10 mouse cellular contexts compared by ENCODE assay signal in the genomic region with DNA sequence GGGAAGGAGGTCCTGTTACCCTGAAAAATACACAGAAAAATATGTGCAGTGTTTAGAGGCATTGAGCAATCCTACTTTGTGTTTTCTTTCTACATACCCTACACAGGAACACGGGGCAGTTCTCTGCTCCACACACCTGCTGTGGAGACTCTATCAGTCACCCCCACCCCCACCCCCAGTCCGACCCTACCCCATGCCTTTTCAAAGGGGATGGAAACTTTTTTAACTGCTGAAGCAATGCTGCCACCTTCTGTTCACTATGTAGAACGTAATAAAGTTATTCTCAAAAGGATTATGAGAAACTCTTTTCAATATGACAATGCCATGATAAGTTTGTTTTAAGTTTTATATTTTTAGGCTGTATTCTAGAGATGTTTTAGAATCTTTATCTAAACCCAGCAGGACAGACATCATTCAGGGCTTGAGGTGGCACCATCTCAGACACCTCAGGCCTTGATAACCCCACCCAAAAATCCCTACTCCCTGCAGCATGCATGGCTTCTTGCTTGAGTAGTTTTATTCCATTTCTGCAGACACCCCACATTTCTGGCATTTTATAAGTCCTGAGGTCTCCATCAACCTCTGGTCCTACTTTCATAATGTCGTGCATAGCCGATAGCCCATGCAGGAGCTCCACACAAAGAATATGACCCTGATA. TPM values are rescaled to one million over a fixed set of nuclear protein-coding genes. Genes with fewer than 3 reads are reported as not detected.
DNase-seq lines count a peak whose midpoint lies in the region; ATAC-seq and TF ChIP-seq lines count a peak whose summit lies in the region.
"Had no signal": no experiment of that assay in that cellular context is flagged by ENCODE, and none has a peak within 500 bp of the region (broad histone marks: within the 10 kb centered on the region; RNA-seq: fewer than 3 reads in every experiment).

No protein-coding gene starts in this region.

- H3K4me2 ChIP-seq in liver, embryonic 12.5 days: no peak overlapping the region
- no peak overlapping the region for H3K4me2 ChIP-seq in forebrain, embryonic 15.5 days (replicated peaks)
- H3K4me2 ChIP-seq in neural tube, embryonic 13.5 days: no peak overlapping the region

- no peaks in the 10 kb centered on the region for H3K4me1 ChIP-seq in liver, adult 2 months (ENCODE audit: control insufficient read depth, insufficient read depth, low read length)
- H3K4me1 ChIP-seq in liver, embryonic 12.5 days: peaks cover 23% of the 10 kb centered on the region
- H3K4me1 ChIP-seq in forebrain, embryonic 15.5 days: no peaks in the 10 kb centered on the region
- no peaks in the 10 kb centered on the region for H3K4me1 ChIP-seq in neural tube, embryonic 13.5 days (replicated peaks)

- H3K9me3 ChIP-seq in liver, embryonic 12.5 days (replicated peaks): no peaks in the 10 kb centered on the region
- H3K9me3 ChIP-seq in forebrain, embryonic 15.5 days: no peaks in the 10 kb centered on the region
- no peaks in the 10 kb centered on the region for H3K9me3 ChIP-seq in neural tube, embryonic 13.5 days

- H3K36me3 ChIP-seq in liver, adult 2 months (ENCODE audit: control insufficient read depth, insufficient read depth, low read length): peaks cover 3% of the 10 kb centered on the region; the same call in 1 of the 2 replicates
- H3K36me3 ChIP-seq in liver, embryonic 12.5 days: no peaks in the 10 kb centered on the region
- peaks cover 16% of the 10 kb centered on the region; the same call in 1 of the 2 replicates for H3K36me3 ChIP-seq in forebrain, embryonic 15.5 days
- peaks cover 5% of the 10 kb centered on the region; the same call in 1 of the 2 replicates for H3K36me3 ChIP-seq in neural tube, embryonic 13.5 days

- peak; percentile 41 for TF ChIP-seq CTCF in liver, adult 2 months (IDR thresholded peaks at IDR 0.05; ENCODE audit: low read depth, low read length)

- ATAC-seq in liver, embryonic 12.5 days: no peak
- peak; percentile 36 for ATAC-seq in activated CD4-positive, CD25-positive, alpha-beta regulatory T cell, adult 4 months
- ATAC-seq in forebrain, embryonic 15.5 days (replicated peaks): peak; percentile 78
- ATAC-seq in neural tube, embryonic 13.5 days (ENCODE audit: low read depth): 0 out of 2 replicates have a peak, but pooled peaks have one; percentile 54

- no peaks in the 10 kb centered on the region for H3K27me3 ChIP-seq in liver, adult 2 months (ENCODE audit: control insufficient read depth, insufficient read depth, low read length)
- no peaks in the 10 kb centered on the region for H3K27me3 ChIP-seq in liver, embryonic 12.5 days (replicated peaks)
- H3K27me3 ChIP-seq in forebrain, embryonic 15.5 days: no peaks in the 10 kb centered on the region
- H3K27me3 ChIP-seq in neural tube, embryonic 13.5 days: no peaks in the 10 kb centered on the region

- 35% methylated on average over 5 of the region's 5 CpGs for WGBS in liver, adult 2 months
- 37% methylated on average over 5 of the region's 5 CpGs for WGBS in liver, embryonic 12.5 days (ENCODE audit: insufficient replicate concordance)
- WGBS in forebrain, embryonic 15.5 days: 31% methylated on average over 5 of the region's 5 CpGs
- WGBS in neural tube, embryonic 13.5 days: 36% methylated on average over 5 of the region's 5 CpGs

- H3K79me2 ChIP-seq in liver, adult 2 months (ENCODE audit: control insufficient read depth, insufficient read depth, low read length): no peaks in the 10 kb centered on the region

- no peak overlapping the region for H3K9ac ChIP-seq in liver, adult 2 months (ENCODE audit: low read depth, low read length)
- H3K9ac ChIP-seq in liver, embryonic 12.5 days: no peak overlapping the region
- no peak overlapping the region for H3K9ac ChIP-seq in forebrain, embryonic 15.5 days (replicated peaks)
- H3K9ac ChIP-seq in neural tube, embryonic 13.5 days: no peak overlapping the region

- no peak for DNase-seq in liver, adult 2 months (ENCODE audit: extremely low read depth, low read depth, low spot score)
- no peak for DNase-seq in cerebellum, adult 9-10 months
- no peak for DNase-seq in layer of hippocampus, adult 11-12 months (ENCODE audit: low spot score)
- DNase-seq: kidney, postnatal 10 days; lung, postnatal 14 days; right cerebral cortex, postnatal 14 days had no signal

- H3K27ac ChIP-seq in liver, adult 2 months (replicated peaks; ENCODE audit: insufficient read depth, low read depth, low read length): no peak overlapping the region
- H3K27ac ChIP-seq in liver, embryonic 12.5 days: no peak overlapping the region
- no peak overlapping the region for H3K27ac ChIP-seq in forebrain, embryonic 15.5 days (replicated peaks)
- H3K27ac ChIP-seq in neural tube, embryonic 13.5 days (replicated peaks): no peak overlapping the region

- H3K4me3 ChIP-seq in liver, adult 2 months (ENCODE audit: insufficient read depth, low read depth, low read length): no peak overlapping the region
- H3K4me3 ChIP-seq in liver, embryonic 12.5 days: no peak overlapping the region
- no peak overlapping the region for H3K4me3 ChIP-seq in forebrain, embryonic 15.5 days
- no peak overlapping the region for H3K4me3 ChIP-seq in neural tube, embryonic 13.5 days

- TF ChIP-seq POLR2A in liver, adult 2 months (IDR thresholded peaks at IDR 0.05; ENCODE audit: extremely low read depth, insufficient read depth, low read length): no peak

RNA-seq across cellular contexts. Expression of a gene that starts 9.7 kb away (rescaled TPM):
- total RNA-seq in liver, adult 2 months (2014; rRNA removed): 861 and 1,157 TPM in 2 replicates
- 473 and 533 TPM in 2 replicates for polyA plus RNA-seq in liver, adult 2 months (2012; rRNA removed)
- 192 and 199 TPM in 2 replicates for polyA plus RNA-seq in liver, embryonic 12.5 days (2016; fragmentation: Nextera tagmentation; extraction: Ambion mirVana)
- polyA plus RNA-seq in activated CD4-positive, CD25-positive, alpha-beta regulatory T cell, adult 4 months (2017; shearing (Covaris generic)): 100 to 1,000 TPM; 116 to 930 TPM
- 113 and 122 TPM in 2 replicates for polyA plus RNA-seq in forebrain, embryonic 15.5 days (2015; fragmentation: Nextera tagmentation; extraction: Ambion mirVana)
- 111 and 141 TPM in 2 replicates for polyA plus RNA-seq in neural tube, embryonic 13.5 days (2015; fragmentation: Nextera tagmentation; extraction: Ambion mirVana)

RNA-seq across cellular contexts. Expression of a gene that starts 19.4 kb away (rescaled TPM):
- total RNA-seq in liver, adult 2 months (2014; rRNA removed): 2.2 and 11.4 TPM in 2 replicates
- 2.9 and 3.0 TPM in 2 replicates for polyA plus RNA-seq in liver, adult 2 months (2012; rRNA removed)
- polyA plus RNA-seq in liver, embryonic 12.5 days (2016; fragmentation: Nextera tagmentation; extraction: Ambion mirVana): 2.6 and 3.4 TPM in 2 replicates
- under 1 TPM in 1 of 2 experiments, not detected in 1; 0.25 TPM for polyA plus RNA-seq in activated CD4-positive, CD25-positive, alpha-beta regulatory T cell, adult 4 months (2017; shearing (Covaris generic))
- 15.8 and 16.5 TPM in 2 replicates for polyA plus RNA-seq in forebrain, embryonic 15.5 days (2015; fragmentation: Nextera tagmentation; extraction: Ambion mirVana)
- 19.4 and 21.2 TPM in 2 replicates for polyA plus RNA-seq in neural tube, embryonic 13.5 days (2015; fragmentation: Nextera tagmentation; extraction: Ambion mirVana)
